Mouse (Mus musculus) heart, embryonic 16.5 days (tissue): ENCODE results near the gene Teddm1a. TPM values are rescaled to one million over a fixed set of nuclear protein-coding genes. Genes with fewer than 3 reads are reported as not detected.

Experiments
- ATAC-seq: fragments of 200-750 bp; cut with Nextera tagmentation; replicated peaks from 2 replicates; pipeline ENCODE4 v1.8.0; 2017; ENCODE audit warnings: moderate number of reproducible peaks; ENCODE audit not compliant: insufficient read depth, low FRiP score; ENCODE audit errors: extremely low read depth
- H3K27ac ChIP-seq: fragments of 300-500 bp; sonication (generic); 2 replicates; pipeline ENCODE4 v1.5.1; 2014; ENCODE audit warnings: mild to moderate bottlenecking, low read length, control low read depth, moderate library complexity
- H3K27me3 ChIP-seq: fragments of 300-500 bp; sonication (generic); 2 replicates; pipeline ENCODE4 v1.6.1; 2014; ENCODE audit warnings: low read length, mixed read lengths; ENCODE audit not compliant: control insufficient read depth, insufficient read depth
- H3K36me3 ChIP-seq: fragments of 300-500 bp; sonication (generic); 2 replicates; pipeline ENCODE4 v1.6.1; 2014; ENCODE audit not compliant: control insufficient read depth, insufficient read depth
- H3K4me1 ChIP-seq: fragments of 300-500 bp; sonication (generic); 2 replicates; pipeline ENCODE4 v1.6.1; 2014; ENCODE audit warnings: low read length, mixed read lengths; ENCODE audit not compliant: control insufficient read depth, insufficient read depth
- H3K4me2 ChIP-seq: fragments of 300-500 bp; sonication (generic); 2 replicates; pipeline ENCODE4 v1.6.1; 2014; ENCODE audit warnings: low read depth, mild to moderate bottlenecking, control low read depth, low read length
- H3K4me3 ChIP-seq: fragments of 300-500 bp; sonication (generic); 2 replicates; pipeline ENCODE4 v1.5.1; 2014; ENCODE audit warnings: mild to moderate bottlenecking, control low read depth, low read length
- H3K9ac ChIP-seq: fragments of 300-500 bp; sonication (generic); 2 replicates; pipeline ENCODE4 v1.6.1; 2014; ENCODE audit warnings: low read length, control low read depth
- H3K9me3 ChIP-seq: fragments of 300-500 bp; sonication (generic); replicated peaks from 2 replicates; pipeline ENCODE4 v1.6.1; 2016; ENCODE audit warnings: low read length; ENCODE audit not compliant: control insufficient read depth
- WGBS: fragments of 180-500 bp; shearing (Covaris S2); extraction: QIAGEN DNeasy Blood & Tissue Kit; methylation state at CpG from one replicate; pipeline ENCODE4 v1.1.7; 2014; 5-methylcytosine and 5-hydroxymethylcytosine counted together
- microRNA-seq: library from miRNA; unstranded; fragments of <30 nt; microRNA quantifications from one replicate; pipeline ENCODE4, GENCODE M21; 2017
- polyA plus RNA-seq: library from polyadenylated mRNA; unstranded; fragments of >200 nt; fragmentation: Nextera tagmentation; extraction: Ambion mirVana; gene quantifications from 2 replicates; pipeline ENCODE4 v1.2.1, GENCODE M21; 2015

Gene Teddm1a
- polyA plus RNA-seq, 1 experiment from 2014 or later: not detected

GRCm38 (mm10) chr1:153935844-153936380 lies 44.4 kb downstream of the Teddm1a start:
- no peaks in the 10 kb centered on the region for H3K27me3 ChIP-seq
- no peak overlapping the region for H3K9ac ChIP-seq
- no peaks in the 10 kb centered on the region for H3K4me1 ChIP-seq
- WGBS: 76% methylated on average over 12 of the region's 12 CpGs
- H3K27ac ChIP-seq: no peak overlapping the region
- no peak overlapping the region for H3K4me3 ChIP-seq
- no peak for ATAC-seq
- H3K36me3 ChIP-seq: no peaks in the 10 kb centered on the region
- no peaks in the 10 kb centered on the region for H3K9me3 ChIP-seq
- H3K4me2 ChIP-seq: no peak overlapping the region

- no peak for ATAC-seq
- Histone ChIP-seq H3K4me2 (no peak overlapping the region), H3K27ac (no peak overlapping the region), H3K4me1 (no peaks in the 10 kb centered on the region), H3K27me3 (no peaks in the 10 kb centered on the region), H3K9me3 (no peaks in the 10 kb centered on the region), H3K4me3 (no peak overlapping the region), H3K9ac (no peak overlapping the region), H3K36me3 (no peaks in the 10 kb centered on the region)
- WGBS: 96% methylated on average over 2 of the region's 2 CpGs
These were observed 45.5 kb downstream of the Teddm1a start for GRCm38 (mm10) chr1:153937025-153937424.

- no peak for ATAC-seq
- H3K27me3 ChIP-seq: no peaks in the 10 kb centered on the region
- H3K4me2 ChIP-seq: no peak overlapping the region
- WGBS: 86% methylated on average over 2 of the region's 2 CpGs
- no peak overlapping the region for H3K4me3 ChIP-seq
- no peaks in the 10 kb centered on the region for H3K36me3 ChIP-seq
- no peaks in the 10 kb centered on the region for H3K4me1 ChIP-seq
- no peak overlapping the region for H3K27ac ChIP-seq
- no peak overlapping the region for H3K9ac ChIP-seq
- no peaks in the 10 kb centered on the region for H3K9me3 ChIP-seq
These were observed 49.4 kb downstream of the Teddm1a start for GRCm38 (mm10) chr1:153940986-153941385.

Small RNA genes within 50 kb of the gene (microRNA-seq; reads per million reads assigned to microRNA genes)
- gene Mir8114: 15.5 reads per million, percentile 32 among the genes with 10 or more reads in this experiment

Other genes starting within 250 kb of the Teddm1a start
- 0.21 and 0.32 TPM in 2 replicates for gene Rgs8, start 238.7 kb upstream of the Teddm1a start, polyA plus RNA-seq
- gene Rgs16, start 151.4 kb upstream of the Teddm1a start, polyA plus RNA-seq: 6.4 and 6.6 TPM in 2 replicates
- 22.1 and 28.2 TPM in 2 replicates for gene Rnasel, start 142.3 kb upstream of the Teddm1a start, polyA plus RNA-seq
- gene Rgsl1, start 47.6 kb upstream of the Teddm1a start, polyA plus RNA-seq: not detected in 2 replicates
- 0.10 and 0.11 TPM in 2 replicates for gene Teddm1b, start 17.4 kb upstream of the Teddm1a start, polyA plus RNA-seq
- gene Glul, start 8.2 kb downstream of the Teddm1a start, polyA plus RNA-seq: 57.9 and 59.0 TPM in 2 replicates
- gene Teddm2, start 8.5 kb downstream of the Teddm1a start, polyA plus RNA-seq: 0.33 and 0.35 TPM in 2 replicates